Mouse (Mus musculus): ENCODE results near the gene Lrrtm3.

- no peak for TF ChIP-seq CTCF (conservative IDR thresholded peaks at IDR 0.05 in 1 of 2, IDR thresholded peaks at IDR 0.05 in 1 of 2; ENCODE audit: low read depth in 2 of 2, low read length in 2 of 2)
- TF ChIP-seq MAX (IDR thresholded peaks at IDR 0.05; ENCODE audit: low read length), result no peak
- no peak for TF ChIP-seq POLR2A (IDR thresholded peaks at IDR 0.05; ENCODE audit: low read depth, low read length)
- no peak for TF ChIP-seq E2F4 (IDR thresholded peaks at IDR 0.05; ENCODE audit: insufficient replicate concordance, low read depth, low read length)
- TF ChIP-seq MAZ (IDR thresholded peaks at IDR 0.05; ENCODE audit: low read depth, low read length), result no peak
- no peak for TF ChIP-seq USF2 (conservative IDR thresholded peaks at IDR 0.05; ENCODE audit: low read depth, low read length)
- TF ChIP-seq TBP (conservative IDR thresholded peaks at IDR 0.05; ENCODE audit: low read depth, low read length), result no peak
These were observed 43.4 kb upstream of the Lrrtm3 start for GRCm38 (mm10) chr10:64133461-64133860.
